Mouse (Mus musculus) spleen, adult 18-20 months (tissue): ENCODE measurements around the gene Gstm2.
A peak's percentile ranks its signal among the peaks of the same experiment; 100 is the strongest.
"Not testable (repeated sequence)": the region's sequence is repeated elsewhere in the genome, so short reads cannot be mapped to it uniquely, and the experiment has no call there.

Source experiments
- DNase-seq, 2 experiments: peaks; one replicate each; pipeline ENCODE4 v3.0.0; 2022; ENCODE audit warnings: mixed read lengths in 2 of 2

The Gstm2 gene

GRCm38 (mm10) chr3:107986041-107986562 lies at the start of gene Gstm2:
Gene Gstm2 (minus strand): TSS chr3:107986453.
- no peak for DNase-seq

GRCm38 (mm10) chr3:108033156-108033555 lies 46.9 kb upstream of the Gstm2 start:
- DNase-seq = no peak

- no peak for DNase-seq
Observed at GRCm38 (mm10) chr3:108032113-108032512, 45.9 kb upstream of the Gstm2 start.

- DNase-seq = no peak
Observed at GRCm38 (mm10) chr3:108028641-108029365, 42.5 kb upstream of the Gstm2 start.

- no peak for DNase-seq
Observed at GRCm38 (mm10) chr3:108026597-108026996, 40.3 kb upstream of the Gstm2 start.

GRCm38 (mm10) chr3:108026049-108026448 lies 39.8 kb upstream of the Gstm2 start:
- no peak for DNase-seq

GRCm38 (mm10) chr3:108025318-108025717 lies 39.1 kb upstream of the Gstm2 start:
- no peak for DNase-seq

- DNase-seq = no peak
Observed at GRCm38 (mm10) chr3:108022650-108023049, 36.4 kb upstream of the Gstm2 start.

- DNase-seq = not testable (repeated sequence)
Observed at GRCm38 (mm10) chr3:108020351-108021022, 34.2 kb upstream of the Gstm2 start.

- not testable (repeated sequence) for DNase-seq
Observed at GRCm38 (mm10) chr3:108019226-108019625, 33.0 kb upstream of the Gstm2 start.

GRCm38 (mm10) chr3:108018190-108018820 lies 32.1 kb upstream of the Gstm2 start:
- peak in 1 of 2 experiments; percentile 10 for DNase-seq

- peak; percentile 67 to 72 for DNase-seq
Observed at GRCm38 (mm10) chr3:108017473-108018189, 31.4 kb upstream of the Gstm2 start, which contains the start of gene Gstm1. Gene Gstm1 (minus strand): TSS chr3:108017973.

GRCm38 (mm10) chr3:108016468-108016867 lies 30.2 kb upstream of the Gstm2 start:
- DNase-seq = not testable (repeated sequence)

- DNase-seq = no peak
Observed at GRCm38 (mm10) chr3:108014974-108015346, 28.7 kb upstream of the Gstm2 start.

- no peak for DNase-seq
Observed at GRCm38 (mm10) chr3:108014098-108014973, 28.1 kb upstream of the Gstm2 start.

GRCm38 (mm10) chr3:108013331-108013871 lies 27.1 kb upstream of the Gstm2 start:
- DNase-seq = no peak

GRCm38 (mm10) chr3:108011558-108011957 lies 25.3 kb upstream of the Gstm2 start:
- no peak for DNase-seq

- no peak for DNase-seq
Observed at GRCm38 (mm10) chr3:108010286-108010685, 24.0 kb upstream of the Gstm2 start.

GRCm38 (mm10) chr3:108002021-108002420 lies 15.8 kb upstream of the Gstm2 start:
- no peak for DNase-seq

GRCm38 (mm10) chr3:107999491-107999890 lies 13.2 kb upstream of the Gstm2 start:
- DNase-seq = no peak

GRCm38 (mm10) chr3:107998591-107998990 lies 12.3 kb upstream of the Gstm2 start:
- no peak for DNase-seq
